ENCODE assay signal across 8 mouse cellular contexts in genomic region chr6:47239376-47239921, GRCm38 (mm10).
DNase-seq lines count a peak whose midpoint lies in the region; ATAC-seq and TF ChIP-seq lines count a peak whose summit lies in the region.
"Had no signal": no experiment of that assay in that cellular context is flagged by ENCODE, and none has a peak within 500 bp of the region (broad histone marks: within the 10 kb centered on the region; RNA-seq: fewer than 3 reads in every experiment).

No protein-coding gene starts in this region.

- no peak overlapping the region for H3K4me3 ChIP-seq in embryonic facial prominence, embryonic 13.5 days
- H3K4me3 ChIP-seq in neural tube, embryonic 15.5 days (replicated peaks), result no peak overlapping the region
- H3K4me3 ChIP-seq: liver, embryonic 13.5 days had no signal

- no peaks in the 10 kb centered on the region for H3K36me3 ChIP-seq in embryonic facial prominence, embryonic 13.5 days
- H3K36me3 ChIP-seq in neural tube, embryonic 15.5 days, result no peaks in the 10 kb centered on the region
- H3K36me3 ChIP-seq: liver, embryonic 13.5 days had no signal

- H3K4me1 ChIP-seq in embryonic facial prominence, embryonic 13.5 days, result peaks cover 12% of the 10 kb centered on the region
- peaks cover 15% of the 10 kb centered on the region for H3K4me1 ChIP-seq in neural tube, embryonic 15.5 days

- peak; percentile 52; the same call in 1 of the 2 replicates for ATAC-seq in embryonic facial prominence, embryonic 13.5 days (ENCODE audit: insufficient number of reproducible peaks, insufficient read depth, low FRiP score, low TSS enrichment, low read depth)
- no peak for ATAC-seq in neural tube, embryonic 15.5 days (ENCODE audit: low FRiP score)

- no peaks in the 10 kb centered on the region for H3K27me3 ChIP-seq in embryonic facial prominence, embryonic 13.5 days
- no peaks in the 10 kb centered on the region for H3K27me3 ChIP-seq in neural tube, embryonic 15.5 days (replicated peaks)
- H3K27me3 ChIP-seq: liver, embryonic 13.5 days had no signal

- no peak overlapping the region for H3K27ac ChIP-seq in embryonic facial prominence, embryonic 13.5 days
- H3K27ac ChIP-seq in neural tube, embryonic 15.5 days (replicated peaks), result peak overlapping the region; percentile 63
- H3K27ac ChIP-seq: liver, embryonic 13.5 days had no signal

- no peak for TF ChIP-seq POLR2A in brain, embryonic 14.5 days (IDR thresholded peaks at IDR 0.05; ENCODE audit: borderline replicate concordance, extremely low read depth, insufficient read depth, insufficient read length, poor library complexity, severe bottlenecking)

- no peak overlapping the region for H3K9ac ChIP-seq in embryonic facial prominence, embryonic 13.5 days
- H3K9ac ChIP-seq in neural tube, embryonic 15.5 days (replicated peaks), result 0 out of 2 replicates have a peak overlapping the region, but pooled peaks have one; percentile 7
- H3K9ac ChIP-seq: liver, embryonic 13.5 days had no signal

- H3K9me3 ChIP-seq in embryonic facial prominence, embryonic 13.5 days, result no peaks in the 10 kb centered on the region
- H3K9me3 ChIP-seq in neural tube, embryonic 15.5 days (replicated peaks), result no peaks in the 10 kb centered on the region
- H3K9me3 ChIP-seq: liver, embryonic 13.5 days had no signal

- WGBS in embryonic facial prominence, embryonic 13.5 days, result 18% methylated on average over 3 of the region's 3 CpGs
- 29% methylated on average over 3 of the region's 3 CpGs for WGBS in neural tube, embryonic 15.5 days

- no peak for TF ChIP-seq CTCF in brain, embryonic 14.5 days (IDR thresholded peaks at IDR 0.05; ENCODE audit: borderline replicate concordance, extremely low read depth, insufficient read depth, insufficient read length)

- DNase-seq in brain, embryonic 14.5 days (ENCODE audit: low read depth), result peak; percentile 97
- peak; percentile 20 to 33 for DNase-seq in layer of hippocampus, postnatal 10 days (ENCODE audit: low spot score in 2 of 2)
- DNase-seq in thymus, postnatal 14 days, result no peak
- no peak for DNase-seq in liver
- DNase-seq in spleen, postnatal 10 days (ENCODE audit: low spot score in 2 of 2), result no peak
- DNase-seq: liver, embryonic 13.5 days had no signal

- no peak overlapping the region for H3K4me2 ChIP-seq in embryonic facial prominence, embryonic 13.5 days
- no peak overlapping the region for H3K4me2 ChIP-seq in neural tube, embryonic 15.5 days
- H3K4me2 ChIP-seq: liver, embryonic 13.5 days had no signal

Comparison
In these comparisons a context has a peak if more than half of its experiments do, and no peak if none do; other contexts are left out.
1. DNase-seq: peak in brain, embryonic 14.5 days (single experiment) and layer of hippocampus, postnatal 10 days (2 of 2); none in thymus, postnatal 14 days (single experiment), liver (single experiment) and spleen, postnatal 10 days (0 of 2).